Mouse (Mus musculus) ES-Bruce4 (cell line): Measurements from ENCODE around the gene Slbp.

Experiments
- CTCF ChIP-seq: IDR thresholded peaks from one replicate; pipeline ENCODE4 v1.8.1; 2011; ENCODE audit warnings: low read depth, low read length
- EP300 ChIP-seq: IDR thresholded peaks from 2 replicates; pipeline ENCODE4 v1.6.1; 2011; ENCODE audit warnings: low read depth, low read length; ENCODE audit not compliant: insufficient read depth
- POLR2A ChIP-seq: IDR thresholded peaks from one replicate; pipeline ENCODE4 v1.8.1; 2011; ENCODE audit warnings: low read length; ENCODE audit not compliant: insufficient read depth

GRCm38 (mm10) chr5:33675964-33676363 is 23.6 kb upstream of the Slbp start:
- TF ChIP-seq CTCF (peak; percentile 84), POLR2A (no peak), EP300 (no peak)
